In genomic region chr4:149780565-149781356, GRCm38 (mm10) we compare ENCODE assay signal across 8 mouse cellular contexts. TPM values are rescaled to one million over a fixed set of nuclear protein-coding genes. Genes with fewer than 3 reads are reported as not detected.
DNase-seq lines count a peak whose midpoint lies in the region; ATAC-seq and TF ChIP-seq lines count a peak whose summit lies in the region.

No protein-coding gene starts in this region.

- no peak overlapping the region for H3K4me3 ChIP-seq in heart, embryonic 11.5 days (ENCODE audit: low read depth, low read length)
- H3K4me3 ChIP-seq in thymus, adult 2 months (ENCODE audit: control insufficient read depth, insufficient read depth, low read length) = no peak overlapping the region

- no peaks in the 10 kb centered on the region for H3K36me3 ChIP-seq in heart, embryonic 11.5 days (ENCODE audit: control insufficient read depth, insufficient read depth, low read length)
- H3K36me3 ChIP-seq in thymus, adult 2 months (ENCODE audit: control insufficient read depth, insufficient read depth, low read length) = no peaks in the 10 kb centered on the region

- no peaks in the 10 kb centered on the region for H3K4me1 ChIP-seq in heart, embryonic 11.5 days (ENCODE audit: control insufficient read depth, insufficient read depth, low read length)
- no peaks in the 10 kb centered on the region for H3K4me1 ChIP-seq in thymus, adult 2 months (replicated peaks; ENCODE audit: control insufficient read depth, insufficient read depth, low read length)

- no peak overlapping the region for H3K27ac ChIP-seq in heart, embryonic 11.5 days (ENCODE audit: low read depth, low read length)
- no peak overlapping the region for H3K27ac ChIP-seq in thymus, adult 2 months (ENCODE audit: control insufficient read depth, insufficient read depth, low read length)

- no peak overlapping the region for H3K4me2 ChIP-seq in heart, embryonic 11.5 days

- H3K27me3 ChIP-seq in heart, embryonic 11.5 days (ENCODE audit: control insufficient read depth, insufficient read depth, low read length) = no peaks in the 10 kb centered on the region
- no peaks in the 10 kb centered on the region for H3K27me3 ChIP-seq in thymus, adult 2 months (ENCODE audit: control insufficient read depth, insufficient read depth, low read length)

- WGBS in heart, embryonic 11.5 days (ENCODE audit: insufficient replicate concordance) = 56% methylated on average over 13 of the region's 13 CpGs
- 19% methylated on average over 13 of the region's 13 CpGs for WGBS in thymus, adult 2 months

- TF ChIP-seq CTCF in thymus, adult 2 months (IDR thresholded peaks at IDR 0.05; ENCODE audit: borderline replicate concordance, control insufficient read depth, extremely low read depth, insufficient read depth, low read length, poor library complexity) = no peak

- no peak for TF ChIP-seq POLR2A in thymus, adult 2 months (IDR thresholded peaks at IDR 0.05; ENCODE audit: control insufficient read depth, extremely low read depth, insufficient read depth, low read length, poor library complexity)

- no peaks in the 10 kb centered on the region for H3K9me3 ChIP-seq in heart, embryonic 11.5 days (replicated peaks; ENCODE audit: control insufficient read depth, low read length)

- DNase-seq in heart, adult 8-10 months (ENCODE audit: low spot score) = peak; percentile 60
- no peak for DNase-seq in ovary, postnatal 36 days (ENCODE audit: low spot score)
- DNase-seq in thymus, adult 18-20 months = no peak
- DNase-seq in thymus, adult 2 months = no peak

- no peak for ATAC-seq in heart, embryonic 11.5 days (replicated peaks; ENCODE audit: insufficient number of reproducible peaks, low FRiP score, low TSS enrichment)
- peak; percentile 67 for ATAC-seq in CD4-positive, CD25-positive, alpha-beta regulatory T cell, adult 4 months
- ATAC-seq in erythroid progenitor cell, adult 5-6 weeks (replicated peaks; ENCODE audit: low FRiP score, poor library complexity, severe bottlenecking) = peak; percentile 55; the same call in 1 of the 2 replicates
- ATAC-seq in megakaryocyte progenitor cell, adult 5-6 weeks (replicated peaks; ENCODE audit: poor library complexity) = peak; percentile 88

- no peak overlapping the region for H3K9ac ChIP-seq in heart, embryonic 11.5 days (ENCODE audit: low read depth, low read length)

RNA-seq across cellular contexts. Expression of gene Slc25a33, which starts 6.7 kb away (rescaled TPM):
- total RNA-seq in heart, adult 8-10 months (2022) = 10 to 100 TPM; 19.9 to 28.9 (median 23.1) TPM
- 7.4 and 9.4 TPM in 2 replicates for polyA plus RNA-seq in heart, embryonic 11.5 days (2014; fragmentation: Nextera tagmentation; extraction: Ambion mirVana)
- polyA plus RNA-seq in CD4-positive, CD25-positive, alpha-beta regulatory T cell, adult 4 months (2017; shearing (Covaris generic)) = 1 to 10 TPM; 4.6 to 5.7 TPM
- total RNA-seq in erythroid progenitor cell, adult 5-6 weeks (2015; ENCODE audit: low replicate concordance) = 1.1 TPM in 1 of 2 replicates, not detected in the other
- total RNA-seq in erythroid progenitor cell, adult 5-6 weeks (2017; ENCODE audit: low replicate concordance) = 0.64 TPM in 1 of 2 replicates, not detected in the other
- 4.9 and 8.6 TPM in 2 replicates for total RNA-seq in megakaryocyte progenitor cell, adult 5-6 weeks (2015)
- total RNA-seq in megakaryocyte progenitor cell, adult 5-6 weeks (2017) = 3.8 and 6.2 TPM in 2 replicates
- 7.2 and 7.3 TPM in 2 replicates for polyA plus RNA-seq in thymus, adult 2 months (2012; rRNA removed)

RNA-seq across cellular contexts. Expression of gene Tmem201, which starts 42.9 kb away (rescaled TPM):
- 10 to 100 TPM; 92.2 to 93.9 (median 93.1) TPM for total RNA-seq in heart, adult 8-10 months (2022)
- 25.5 and 32.5 TPM in 2 replicates for polyA plus RNA-seq in heart, embryonic 11.5 days (2014; fragmentation: Nextera tagmentation; extraction: Ambion mirVana)
- 1 to 10 TPM; 4.6 to 7.8 TPM for polyA plus RNA-seq in CD4-positive, CD25-positive, alpha-beta regulatory T cell, adult 4 months (2017; shearing (Covaris generic))
- total RNA-seq in erythroid progenitor cell, adult 5-6 weeks (2015; ENCODE audit: low replicate concordance) = 1.8 and 2.5 TPM in 2 replicates
- total RNA-seq in erythroid progenitor cell, adult 5-6 weeks (2017; ENCODE audit: low replicate concordance) = 0.53 and 1.7 TPM in 2 replicates
- 10.9 and 12.4 TPM in 2 replicates for total RNA-seq in megakaryocyte progenitor cell, adult 5-6 weeks (2015)
- 8.5 and 8.8 TPM in 2 replicates for total RNA-seq in megakaryocyte progenitor cell, adult 5-6 weeks (2017)
- 71.7 and 79.0 TPM in 2 replicates for polyA plus RNA-seq in thymus, adult 2 months (2012; rRNA removed)

Comparison
In these comparisons a context has a peak if more than half of its experiments do, and no peak if none do; other contexts are left out.
1. RNA of gene Tmem201, which starts 42.9 kb away (total RNA-seq): 92.2 to 93.9 TPM in heart, adult 8-10 months; 8.5 to 12.4 TPM in megakaryocyte progenitor cell, adult 5-6 weeks and 0.53 to 2.5 TPM in erythroid progenitor cell, adult 5-6 weeks; every median in the first group is over 4 times any median in the second.